Mouse (Mus musculus): ENCODE data around the gene Vti1a.
A peak's percentile ranks its signal among the peaks of the same experiment; 100 is the strongest.

The Vti1a gene

DNA sequence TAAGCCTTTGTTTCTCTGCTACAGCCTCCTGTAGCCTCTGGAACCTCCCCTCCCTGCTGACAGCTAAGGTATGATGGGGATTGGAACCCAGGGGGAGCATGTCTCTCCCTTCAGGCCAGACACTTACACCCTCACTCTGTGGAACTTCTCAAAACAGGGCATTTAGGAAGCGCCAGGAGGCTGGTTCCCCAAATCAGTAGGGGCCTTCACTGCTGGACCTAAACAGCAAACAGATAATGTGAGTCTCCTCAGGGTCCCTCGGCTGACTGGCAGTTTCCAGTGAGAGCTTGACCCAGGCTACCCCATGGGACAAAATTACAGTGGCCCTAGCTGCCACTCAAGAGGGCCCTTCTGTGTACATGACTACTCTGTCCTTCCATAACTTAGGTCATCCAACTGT is 325.8 kb downstream of the Vti1a start:
- no peak for DNase-seq

- DNase-seq = no peak
Observed at GRCm38 (mm10) chr19:55642361-55642760, 326.3 kb downstream of the Vti1a start.

GRCm38 (mm10) chr19:55643288-55643901 is 327.3 kb downstream of the Vti1a start:
- DNase-seq = peak; percentile 44 to 48

DNA sequence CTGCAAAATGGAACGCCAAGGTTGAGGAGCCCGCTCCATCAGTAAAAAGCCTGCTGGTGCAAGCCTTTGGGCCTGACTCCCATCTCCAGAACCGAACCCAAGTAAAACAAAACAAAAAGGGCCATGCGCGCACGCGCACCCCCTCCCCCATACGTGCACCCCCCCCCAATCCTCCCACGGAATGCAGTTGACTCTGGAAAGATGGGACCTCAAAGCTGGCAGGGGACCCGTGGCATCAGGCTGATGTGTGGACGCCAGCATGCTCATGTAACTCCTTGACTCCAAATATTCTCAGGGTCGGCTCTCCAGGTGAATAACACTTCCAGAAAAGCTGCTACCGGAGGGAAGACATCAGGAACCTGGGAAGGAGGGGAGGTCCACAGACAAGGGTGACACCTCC is 327.8 kb downstream of the Vti1a start:
- no peak for DNase-seq

GRCm38 (mm10) chr19:55649363-55649762 is 333.3 kb downstream of the Vti1a start:
- no peak for DNase-seq

GRCm38 (mm10) chr19:55651017-55651416 is 334.9 kb downstream of the Vti1a start:
- DNase-seq = no peak

GRCm38 (mm10) chr19:55652693-55653265 is 336.7 kb downstream of the Vti1a start:
- no peak for DNase-seq

DNA sequence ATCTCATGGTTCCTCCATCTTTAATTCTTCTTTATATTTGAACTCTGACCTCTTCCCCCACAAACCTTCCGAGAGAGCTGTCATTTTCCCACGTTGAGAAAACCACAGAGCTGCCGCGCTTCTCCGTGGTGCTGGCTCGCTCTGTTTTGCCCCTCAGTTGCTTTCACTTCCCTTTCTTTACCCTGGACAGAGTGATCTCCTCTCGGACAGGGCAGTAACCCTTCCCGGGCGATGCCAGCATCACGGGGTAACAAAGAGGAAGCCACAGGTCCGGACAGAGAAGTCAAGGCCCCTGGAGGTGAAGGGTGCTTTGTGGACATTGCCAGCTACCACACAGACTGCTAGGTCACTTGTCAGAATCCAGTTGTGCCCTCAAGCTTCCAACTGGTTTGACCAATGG is 344.1 kb downstream of the Vti1a start:
- no peak for DNase-seq

DNA sequence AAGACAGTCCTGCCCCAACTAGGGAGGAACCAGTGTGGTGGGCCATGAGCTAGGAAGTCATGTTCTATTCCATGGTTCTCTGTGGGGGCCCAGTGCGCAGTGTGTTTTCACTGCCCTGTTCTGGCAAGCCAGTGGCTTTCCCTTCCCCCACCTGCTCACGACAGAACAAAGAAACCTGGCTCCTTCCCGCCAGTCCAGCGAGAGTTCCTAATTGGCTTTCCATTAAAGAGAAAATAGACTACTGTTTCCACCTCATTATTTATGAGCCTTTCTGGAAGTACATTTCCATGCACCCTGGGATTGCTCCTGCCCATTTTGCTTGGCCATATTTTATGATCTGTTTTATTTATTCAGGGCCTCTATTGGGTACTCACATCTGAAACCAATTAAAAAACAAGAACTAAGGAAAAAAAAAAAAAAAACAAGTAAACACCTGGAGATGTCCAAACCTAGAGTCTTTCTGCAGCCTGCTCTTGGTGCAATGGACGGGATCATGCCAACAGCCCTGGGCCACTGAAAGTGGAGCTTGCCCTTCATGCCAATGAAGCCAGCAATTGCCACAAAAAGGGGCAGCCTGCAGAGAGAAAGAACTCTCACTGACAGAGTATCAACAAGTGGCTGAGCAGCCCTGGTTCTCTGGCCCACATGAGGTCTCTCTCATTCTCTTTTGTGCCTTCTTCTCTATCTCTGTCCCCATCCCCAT is 346.6 kb downstream of the Vti1a start:
- no peak for DNase-seq

- DNase-seq = no peak
Observed at GRCm38 (mm10) chr19:55667787-55668186, 351.7 kb downstream of the Vti1a start.

- no peak for DNase-seq
Observed at GRCm38 (mm10) chr19:55668896-55669295, 352.8 kb downstream of the Vti1a start.
